Mouse (Mus musculus) bone marrow macrophage, adult 2 months (primary cell): ENCODE results near the gene Fam19a2.

Experiments used
- CTCF ChIP-seq: IDR thresholded peaks from 2 replicates; pipeline ENCODE4 v1.5.1; 2012; ENCODE audit warnings: low read depth, mild to moderate bottlenecking, low read length, moderate library complexity
- POLR2A ChIP-seq: IDR thresholded peaks from 2 replicates; pipeline ENCODE4 v1.6.1; 2012; ENCODE audit warnings: mild to moderate bottlenecking, low read depth, low read length, borderline replicate concordance

DNA sequence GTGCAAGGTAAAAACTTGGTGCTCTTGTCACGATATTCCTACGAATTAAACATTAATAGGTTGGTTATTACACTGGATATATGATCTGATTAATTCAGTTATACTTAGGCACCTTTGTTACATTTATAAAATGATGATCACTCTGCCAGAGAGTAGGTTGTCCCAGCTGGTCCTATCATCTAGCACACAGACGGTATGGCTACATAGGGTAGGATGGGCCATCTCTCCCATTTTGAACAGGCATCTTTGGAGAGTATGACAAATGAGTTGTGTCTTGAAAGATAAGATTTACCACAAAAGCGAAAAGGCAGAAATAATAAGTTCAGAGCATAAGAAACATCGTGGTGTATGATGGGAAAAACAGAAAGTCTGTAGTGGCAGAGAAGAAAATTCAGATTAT is 34.4 kb upstream of the Fam19a2 start:
- TF ChIP-seq CTCF: no peak
- no peak for TF ChIP-seq POLR2A
